Mouse (Mus musculus): ENCODE results near the gene Zar1l.

DNA sequence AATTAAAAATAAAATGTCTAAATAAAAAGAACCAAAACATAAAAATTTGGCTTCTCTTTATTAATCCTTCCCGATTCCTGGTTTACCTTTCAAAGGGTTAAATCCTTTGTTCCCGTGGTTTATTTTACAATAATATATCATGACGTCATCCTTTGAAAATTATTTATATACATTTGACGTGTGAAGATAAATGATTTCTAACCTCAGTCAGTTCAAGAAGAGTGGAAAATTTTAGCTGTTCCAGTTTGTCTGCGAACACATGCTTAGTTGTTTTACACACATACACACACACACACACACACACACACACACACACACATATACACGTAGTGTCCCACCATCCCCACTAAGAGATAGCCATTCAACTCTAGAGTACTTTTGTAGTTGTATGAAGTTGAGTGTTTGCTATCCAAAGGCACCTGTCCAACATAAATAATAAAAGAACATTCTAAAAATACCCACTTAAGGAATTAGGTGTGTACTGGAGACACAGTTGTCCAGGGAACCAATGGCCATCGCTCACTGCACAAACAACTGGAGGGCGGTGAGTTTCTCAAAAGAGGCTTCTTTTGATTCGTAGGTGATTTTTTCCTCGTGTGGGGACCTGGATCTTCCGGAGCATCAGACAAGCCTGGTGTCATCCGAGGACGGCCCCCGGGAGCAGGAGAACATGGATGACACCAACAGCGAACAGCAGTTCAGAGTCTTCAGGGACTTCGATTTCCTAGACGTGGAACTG lies 60.6 kb downstream of the Zar1l start:
- no peak for TF ChIP-seq CTCF (IDR thresholded peaks at IDR 0.05; ENCODE audit: control insufficient read depth, insufficient read depth, low read length)
- TF ChIP-seq POLR2A (IDR thresholded peaks at IDR 0.05; ENCODE audit: borderline replicate concordance, control insufficient read depth, low read depth, low read length), result no peak

Measured in bone marrow, adult 2 months (tissue).